Mouse (Mus musculus): ENCODE measurements at regions not wholly inside any gene's neighbourhood (a gene's known extent, or its start where the extent isn't known, plus 50 kb on each side); places are given as distances from the start of the nearest gene placed in this dataset.
"Not testable (repeated sequence)": the region's sequence is repeated elsewhere in the genome, so short reads cannot be mapped to it uniquely, and the experiment has no call there.

GRCm38 (mm10) chr2:10998798-10999197 is 173.1 kb upstream of the Prkcq start:
- no peak for DNase-seq

- DNase-seq = no peak
Observed at GRCm38 (mm10) chr2:10999217-10999618, 172.7 kb upstream of the Prkcq start.

- no peak for DNase-seq
Observed at GRCm38 (mm10) chr2:11005806-11006205, 166.1 kb upstream of the Prkcq start.

GRCm38 (mm10) chr2:11011041-11011962 is 160.6 kb upstream of the Prkcq start:
- DNase-seq = no peak

GRCm38 (mm10) chr2:11012312-11012860 is 159.5 kb upstream of the Prkcq start:
- DNase-seq = no peak

- DNase-seq = no peak
Observed at GRCm38 (mm10) chr2:11013154-11013553, 158.8 kb upstream of the Prkcq start.

GRCm38 (mm10) chr2:11016446-11016845 is 155.5 kb upstream of the Prkcq start:
- DNase-seq = no peak

- DNase-seq = no peak
Observed at GRCm38 (mm10) chr2:11032891-11033290, 139.0 kb upstream of the Prkcq start.

- DNase-seq = no peak
Observed at GRCm38 (mm10) chr2:11034178-11034577, 137.7 kb upstream of the Prkcq start.

- DNase-seq = no peak
Observed at GRCm38 (mm10) chr2:11037343-11037742, 134.6 kb upstream of the Prkcq start.

GRCm38 (mm10) chr2:11038440-11038839 is 133.5 kb upstream of the Prkcq start:
- DNase-seq = no peak

- DNase-seq = no peak
Observed at GRCm38 (mm10) chr2:11040005-11040404, 131.9 kb upstream of the Prkcq start.

- no peak for DNase-seq
Observed at GRCm38 (mm10) chr2:11044727-11045274, 127.1 kb upstream of the Prkcq start.

GRCm38 (mm10) chr2:11051621-11052020 is 120.3 kb upstream of the Prkcq start:
- DNase-seq = no peak

- peak; percentile 57 for DNase-seq
Observed at GRCm38 (mm10) chr2:11059731-11060425, 112.0 kb upstream of the Prkcq start.

- DNase-seq = no peak
Observed at GRCm38 (mm10) chr2:11067384-11067783, 104.5 kb upstream of the Prkcq start.

- no peak for DNase-seq
Observed at GRCm38 (mm10) chr2:11083536-11083935, 88.4 kb upstream of the Prkcq start.

- DNase-seq = peak; percentile 7
Observed at GRCm38 (mm10) chr2:11086996-11087395, 84.9 kb upstream of the Prkcq start.

GRCm38 (mm10) chr2:11099834-11100622 is 71.9 kb upstream of the Prkcq start:
- DNase-seq = not testable (repeated sequence)

- peak; percentile 31 for DNase-seq
Observed at GRCm38 (mm10) chr2:11113191-11113590, 58.7 kb upstream of the Prkcq start.

GRCm38 (mm10) chr2:11118625-11119024 is 53.3 kb upstream of the Prkcq start:
- no peak for DNase-seq

- no peak for DNase-seq
Observed at GRCm38 (mm10) chr2:11119301-11119700, 52.6 kb upstream of the Prkcq start.

Measured in heart, postnatal 4 days (tissue).